Mouse (Mus musculus) forebrain, postnatal 0 days (tissue): ENCODE measurements around the gene Gatad1. TPM values are rescaled to one million over a fixed set of nuclear protein-coding genes. Genes with fewer than 3 reads are reported as not detected.
"Not testable (repeated sequence)": the region's sequence is repeated elsewhere in the genome, so short reads cannot be mapped to it uniquely, and the experiment has no call there.

ENCODE experiments used
- ATAC-seq: fragments of 200-750 bp; cut with Nextera tagmentation; 2 replicates; pipeline ENCODE4 v1.8.0; 2017; ENCODE audit warnings: mild to moderate bottlenecking, moderate library complexity
- DNase-seq: peaks from one replicate; pipeline ENCODE4 v3.0.0-alpha.2; 2015
- H3K27ac ChIP-seq: fragments of 300-500 bp; sonication (generic); 2 replicates; pipeline ENCODE4 v1.5.1; 2014; ENCODE audit warnings: low read depth, mild to moderate bottlenecking, antibody characterized with exemption, low read length, moderate library complexity, mixed read lengths
- H3K27me3 ChIP-seq: fragments of 300-500 bp; sonication (generic); 2 replicates; pipeline ENCODE4 v1.6.1; 2014; ENCODE audit warnings: mild to moderate bottlenecking, low read length, mixed read lengths; ENCODE audit not compliant: insufficient read depth
- H3K36me3 ChIP-seq: fragments of 300-500 bp; sonication (generic); 2 replicates; pipeline ENCODE4 v1.6.1; 2014; ENCODE audit warnings: mild to moderate bottlenecking, moderate library complexity; ENCODE audit not compliant: insufficient read depth
- H3K4me1 ChIP-seq: fragments of 300-500 bp; sonication (generic); 2 replicates; pipeline ENCODE4 v1.6.1; 2014; ENCODE audit warnings: antibody characterized with exemption; ENCODE audit not compliant: insufficient read depth
- H3K4me2 ChIP-seq: fragments of 300-500 bp; sonication (generic); 2 replicates; pipeline ENCODE4 v1.6.1; 2014; ENCODE audit warnings: low read depth, mild to moderate bottlenecking, moderate library complexity
- H3K4me3 ChIP-seq: fragments of 300-500 bp; sonication (generic); 2 replicates; pipeline ENCODE4 v1.5.1; 2014; ENCODE audit warnings: low read depth, low read length, mixed read lengths
- H3K9ac ChIP-seq: fragments of 300-500 bp; sonication (generic); 2 replicates; pipeline ENCODE4 v1.6.1; 2014; ENCODE audit warnings: mild to moderate bottlenecking
- H3K9me3 ChIP-seq: fragments of 300-500 bp; sonication (generic); 2 replicates; pipeline ENCODE4 v1.6.1; 2016; ENCODE audit warnings: low read length
- CTCF ChIP-seq: sonication (generic); IDR thresholded peaks from 2 replicates; pipeline ENCODE4 v1.5.1; 2016; ENCODE audit warnings: antibody characterized with exemption, control low read depth, low read depth
- WGBS: fragments of 180-500 bp; shearing (Covaris S2); extraction: QIAGEN DNeasy Blood & Tissue Kit; methylation state at CpG from one replicate; pipeline ENCODE4 v1.1.7; 2014; 5-methylcytosine and 5-hydroxymethylcytosine counted together
- polyA plus RNA-seq: library from polyadenylated mRNA; unstranded; fragments of >200 nt; fragmentation: Nextera tagmentation; extraction: Ambion mirVana; gene quantifications from 2 replicates; pipeline ENCODE4 v1.2.1, GENCODE M21; 2015
- total RNA-seq: library from RNA; depleted of rRNA; stranded (reverse); fragments of >200 nt; gene quantifications from 2 replicates; pipeline ENCODE4 v1.2.3, GENCODE M21; 2014

Gene Gatad1
- total and polyA plus RNA-seq, 2 experiments from 2014 or later, result 79.0 to 109 TPM

- no peaks in the 10 kb centered on the region for H3K9me3 ChIP-seq
- TF ChIP-seq CTCF, result no peak
- ATAC-seq, result no peak
- H3K4me2 ChIP-seq, result no peak overlapping the region
- no peak for DNase-seq
- no peak overlapping the region for H3K9ac ChIP-seq
- no peaks in the 10 kb centered on the region for H3K4me1 ChIP-seq
- WGBS, result 87% methylated on average over 8 of the region's 8 CpGs
- H3K4me3 ChIP-seq, result no peak overlapping the region
- H3K27me3 ChIP-seq, result no peaks in the 10 kb centered on the region
- peaks cover 37% of the 10 kb centered on the region for H3K36me3 ChIP-seq
- H3K27ac ChIP-seq, result no peak overlapping the region
Measured at GRCm38 (mm10) chr5:3635286-3635685, 21.7 kb downstream of the Gatad1 start.

- no peak for ATAC-seq
- Histone ChIP-seq H3K9ac (no peak overlapping the region), H3K27ac (no peak overlapping the region), H3K4me3 (no peak overlapping the region), H3K36me3 (peaks cover 45% of the 10 kb centered on the region), H3K4me1 (no peaks in the 10 kb centered on the region), H3K9me3 (no peaks in the 10 kb centered on the region), H3K27me3 (no peaks in the 10 kb centered on the region), H3K4me2 (no peak overlapping the region)
- TF ChIP-seq CTCF, result peak; percentile 47
- 72% methylated on average over 4 of the region's 4 CpGs for WGBS
- peak; percentile 1 for DNase-seq
Measured at GRCm38 (mm10) chr5:3633951-3634350, 23.0 kb downstream of the Gatad1 start.

DNA sequence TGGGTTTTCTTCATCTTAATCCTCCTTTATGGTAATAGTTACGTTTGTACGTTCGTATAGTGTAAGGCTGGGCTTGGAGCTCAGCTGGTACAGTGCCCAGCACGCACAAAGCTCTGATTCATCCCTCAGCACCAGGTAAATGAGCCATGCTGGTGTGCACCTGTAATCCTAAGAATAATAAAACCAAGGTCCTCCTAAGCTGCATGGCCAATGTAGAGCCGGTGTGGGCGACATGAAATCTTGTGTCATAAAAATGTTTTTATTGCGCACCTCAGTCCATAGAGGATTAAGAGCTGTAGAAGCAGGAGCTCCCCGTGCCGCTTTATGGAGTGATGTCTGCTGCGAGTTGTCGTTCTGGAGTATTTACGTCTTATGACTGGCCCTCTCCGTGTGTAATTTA, 23.7 kb downstream of the Gatad1 start:
- Histone ChIP-seq H3K9me3 (no peaks in the 10 kb centered on the region), H3K4me2 (no peak overlapping the region), H3K27me3 (no peaks in the 10 kb centered on the region), H3K4me3 (no peak overlapping the region), H3K4me1 (no peaks in the 10 kb centered on the region), H3K36me3 (peaks cover 46% of the 10 kb centered on the region), H3K27ac (no peak overlapping the region), H3K9ac (no peak overlapping the region)
- no peak for DNase-seq
- no peak for TF ChIP-seq CTCF
- 94% methylated on average over 13 of the region's 13 CpGs for WGBS
- ATAC-seq, result no peak

DNA sequence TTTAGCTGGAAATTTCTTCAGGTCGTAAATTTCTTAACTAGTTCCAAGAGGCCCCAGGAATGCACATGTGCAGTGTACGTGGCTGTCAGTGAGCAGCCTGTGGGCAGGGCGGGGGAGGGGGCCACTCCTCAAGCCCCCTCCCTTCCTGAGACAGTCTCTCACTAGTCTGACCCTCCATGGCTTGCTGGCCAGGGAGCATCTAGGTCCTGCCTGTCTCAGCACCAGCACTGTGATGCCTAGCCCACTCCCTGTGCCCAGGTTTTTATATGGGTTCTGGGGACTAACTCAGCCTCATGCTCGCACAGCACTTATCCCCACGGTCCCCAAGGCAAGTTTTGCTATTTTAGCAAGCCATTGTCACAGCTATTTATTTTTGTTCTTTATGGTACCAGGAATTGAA, 24.7 kb downstream of the Gatad1 start:
- WGBS, result 88% methylated on average over 5 of the region's 5 CpGs
- ATAC-seq (no peak), DNase-seq (no peak)
- H3K9ac ChIP-seq, result no peak overlapping the region
- no peaks in the 10 kb centered on the region for H3K9me3 ChIP-seq
- H3K4me3 ChIP-seq, result no peak overlapping the region
- H3K27me3 ChIP-seq, result no peaks in the 10 kb centered on the region
- H3K4me2 ChIP-seq, result no peak overlapping the region
- H3K4me1 ChIP-seq, result no peaks in the 10 kb centered on the region
- H3K27ac ChIP-seq, result no peak overlapping the region
- no peak for TF ChIP-seq CTCF
- peaks cover 45% of the 10 kb centered on the region for H3K36me3 ChIP-seq

DNA sequence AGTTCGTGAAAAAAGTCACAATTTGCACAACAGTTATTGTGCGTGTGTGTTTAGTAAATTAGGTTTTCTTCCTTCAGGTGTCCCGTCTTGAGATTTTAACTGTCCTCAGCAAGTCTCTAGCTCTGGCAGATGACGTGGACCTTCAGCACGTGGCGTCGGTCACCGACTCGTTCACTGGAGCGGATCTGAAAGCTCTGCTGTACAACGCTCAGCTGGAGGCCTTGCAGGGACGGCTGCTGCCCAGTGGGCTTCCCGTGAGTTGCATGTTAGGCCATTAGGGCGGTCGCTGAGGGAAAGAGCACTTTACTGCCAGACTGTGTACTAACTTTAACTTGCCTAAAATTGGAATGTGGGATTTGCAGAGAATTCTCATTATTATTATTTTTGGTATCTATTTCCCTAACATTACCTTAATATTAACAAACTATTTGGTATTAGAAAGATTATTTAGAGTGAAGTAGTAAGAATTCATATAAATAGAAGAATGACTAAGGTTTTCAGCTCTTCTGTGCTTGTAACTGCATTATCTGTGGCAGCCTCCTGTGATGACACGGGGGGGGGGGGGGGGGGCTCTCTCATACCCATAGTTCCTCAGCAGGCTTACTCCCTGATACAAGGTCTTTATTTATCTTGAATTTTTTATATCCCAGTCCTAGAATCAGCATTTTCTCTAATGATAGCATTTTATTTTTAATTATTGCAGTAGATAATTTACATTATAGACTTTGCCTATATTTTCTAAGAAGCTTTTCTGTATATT, 25.3 kb downstream of the Gatad1 start:
- WGBS, result 60% methylated on average over 16 of the region's 16 CpGs

GRCm38 (mm10) chr5:3630055-3630454, 26.9 kb downstream of the Gatad1 start:
- Histone ChIP-seq H3K27me3 (no peaks in the 10 kb centered on the region), H3K9me3 (no peaks in the 10 kb centered on the region), H3K27ac (no peak overlapping the region), H3K9ac (no peak overlapping the region), H3K4me1 (no peaks in the 10 kb centered on the region), H3K4me2 (no peak overlapping the region), H3K36me3 (peaks cover 52% of the 10 kb centered on the region), H3K4me3 (no peak overlapping the region)
- TF ChIP-seq CTCF, result no peak
- DNase-seq, result no peak
- WGBS, result 94% methylated on average over 5 of the region's 5 CpGs
- ATAC-seq, result no peak

More for the DNA sequence above, 25.3 kb downstream of the Gatad1 start:
- ATAC-seq (no peak), DNase-seq (no peak)
- Histone ChIP-seq H3K4me2 (no peak overlapping the region), H3K9ac (no peak overlapping the region), H3K9me3 (no peaks in the 10 kb centered on the region), H3K4me1 (no peaks in the 10 kb centered on the region), H3K27ac (no peak overlapping the region), H3K36me3 (peaks cover 50% of the 10 kb centered on the region), H3K4me3 (no peak overlapping the region), H3K27me3 (no peaks in the 10 kb centered on the region)
- no peak for TF ChIP-seq CTCF

DNA sequence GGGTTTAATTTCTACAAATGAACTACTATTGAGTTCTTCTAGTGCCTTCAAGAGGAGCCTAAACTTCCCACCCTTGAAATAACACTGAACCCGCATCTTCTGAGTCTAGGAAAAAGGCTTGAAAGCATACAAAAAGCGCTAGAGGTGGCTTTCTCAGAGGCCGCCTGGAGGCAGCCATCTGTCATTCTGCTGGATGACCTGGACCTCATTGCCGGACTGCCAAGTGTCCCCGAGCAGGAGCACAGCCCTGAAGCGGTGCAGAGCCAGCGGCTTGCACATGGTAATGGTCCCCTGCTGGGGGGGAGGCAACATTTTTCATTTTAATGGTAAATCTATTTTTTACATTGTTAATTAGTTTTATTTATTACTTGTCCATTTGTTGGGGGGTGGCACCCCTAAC, 36.5 kb downstream of the Gatad1 start:
- TF ChIP-seq CTCF, result no peak
- H3K9ac ChIP-seq, result no peak overlapping the region
- no peak overlapping the region for H3K4me2 ChIP-seq
- no peaks in the 10 kb centered on the region for H3K4me1 ChIP-seq
- no peak overlapping the region for H3K27ac ChIP-seq
- H3K36me3 ChIP-seq, result peaks cover 53% of the 10 kb centered on the region
- H3K27me3 ChIP-seq, result no peaks in the 10 kb centered on the region
- DNase-seq (no peak), ATAC-seq (no peak)
- H3K9me3 ChIP-seq, result no peaks in the 10 kb centered on the region
- WGBS, result 86% methylated on average over 7 of the region's 7 CpGs
- no peak overlapping the region for H3K4me3 ChIP-seq

- H3K9ac ChIP-seq, H3K9me3 ChIP-seq, H3K4me1 ChIP-seq, ATAC-seq, H3K27ac ChIP-seq, H3K27me3 ChIP-seq, DNase-seq, H3K4me3 ChIP-seq, H3K4me2 ChIP-seq: not testable (repeated sequence)
- H3K36me3 ChIP-seq, result peaks cover 49% of the 10 kb centered on the region
- WGBS, result 98% methylated on average over 2 of the region's 2 CpGs
Measured at GRCm38 (mm10) chr5:3611835-3612234, 45.1 kb downstream of the Gatad1 start.
